Mouse (Mus musculus): ENCODE data around the gene Eri3.
A peak's percentile ranks its signal among the peaks of the same experiment; 100 is the strongest.

The Eri3 gene

GRCm38 (mm10) chr4:117577579-117577978 is 27.4 kb downstream of the Eri3 start:
- DNase-seq (ENCODE audit: low spot score in 2 of 2): no peak

- no peak for DNase-seq (ENCODE audit: low spot score in 2 of 2)
These were observed 31.5 kb downstream of the Eri3 start for GRCm38 (mm10) chr4:117581626-117582025.

GRCm38 (mm10) chr4:117585995-117586394 is 35.8 kb downstream of the Eri3 start:
- DNase-seq (ENCODE audit: low spot score in 2 of 2): no peak

- no peak for DNase-seq (ENCODE audit: low spot score in 2 of 2)
These were observed 37.3 kb downstream of the Eri3 start for GRCm38 (mm10) chr4:117587447-117587846.

- DNase-seq (ENCODE audit: low spot score in 2 of 2): no peak
These were observed 39.0 kb downstream of the Eri3 start for GRCm38 (mm10) chr4:117589081-117589660.

- no peak for DNase-seq (ENCODE audit: low spot score in 2 of 2)
These were observed 40.6 kb downstream of the Eri3 start for GRCm38 (mm10) chr4:117590781-117591180.

- no peak for DNase-seq (ENCODE audit: low spot score in 2 of 2)
These were observed 42.0 kb downstream of the Eri3 start for GRCm38 (mm10) chr4:117592206-117592605.

- DNase-seq (ENCODE audit: low spot score in 2 of 2): no peak
These were observed 45.1 kb downstream of the Eri3 start for GRCm38 (mm10) chr4:117595293-117595692.

GRCm38 (mm10) chr4:117599986-117600565 is 49.9 kb downstream of the Eri3 start:
- no peak for DNase-seq (ENCODE audit: low spot score in 2 of 2)

- no peak for DNase-seq (ENCODE audit: low spot score in 2 of 2)
These were observed 51.2 kb downstream of the Eri3 start for GRCm38 (mm10) chr4:117601338-117601776.

- no peak for DNase-seq (ENCODE audit: low spot score in 2 of 2)
These were observed 55.2 kb downstream of the Eri3 start for GRCm38 (mm10) chr4:117605099-117605953.

GRCm38 (mm10) chr4:117605954-117606227 is 55.7 kb downstream of the Eri3 start:
- no peak for DNase-seq (ENCODE audit: low spot score in 2 of 2)

- no peak for DNase-seq (ENCODE audit: low spot score in 2 of 2)
These were observed 56.9 kb downstream of the Eri3 start for GRCm38 (mm10) chr4:117606831-117607610.

- no peak for DNase-seq (ENCODE audit: low spot score in 2 of 2)
These were observed 58.1 kb downstream of the Eri3 start for GRCm38 (mm10) chr4:117608265-117608664.

GRCm38 (mm10) chr4:117609371-117610039 is 59.3 kb downstream of the Eri3 start:
- DNase-seq (ENCODE audit: low spot score in 2 of 2): peak in 1 of 2 experiments; percentile 23

- no peak for DNase-seq (ENCODE audit: low spot score in 2 of 2)
These were observed 61.2 kb downstream of the Eri3 start for GRCm38 (mm10) chr4:117611385-117611784.

GRCm38 (mm10) chr4:117611814-117612213 is 61.6 kb downstream of the Eri3 start:
- DNase-seq (ENCODE audit: low spot score in 2 of 2): no peak

GRCm38 (mm10) chr4:117612713-117613112 is 62.5 kb downstream of the Eri3 start:
- no peak for DNase-seq (ENCODE audit: low spot score in 2 of 2)

GRCm38 (mm10) chr4:117613153-117613773 is 63.1 kb downstream of the Eri3 start:
- no peak for DNase-seq (ENCODE audit: low spot score in 2 of 2)

GRCm38 (mm10) chr4:117616600-117616999 is 66.4 kb downstream of the Eri3 start:
- no peak for DNase-seq (ENCODE audit: low spot score in 2 of 2)

GRCm38 (mm10) chr4:117622270-117622669 is 72.1 kb downstream of the Eri3 start:
- no peak for DNase-seq (ENCODE audit: low spot score in 2 of 2)
